Comparison of ENCODE assay signal across 35 mouse cellular contexts in the genomic region with DNA sequence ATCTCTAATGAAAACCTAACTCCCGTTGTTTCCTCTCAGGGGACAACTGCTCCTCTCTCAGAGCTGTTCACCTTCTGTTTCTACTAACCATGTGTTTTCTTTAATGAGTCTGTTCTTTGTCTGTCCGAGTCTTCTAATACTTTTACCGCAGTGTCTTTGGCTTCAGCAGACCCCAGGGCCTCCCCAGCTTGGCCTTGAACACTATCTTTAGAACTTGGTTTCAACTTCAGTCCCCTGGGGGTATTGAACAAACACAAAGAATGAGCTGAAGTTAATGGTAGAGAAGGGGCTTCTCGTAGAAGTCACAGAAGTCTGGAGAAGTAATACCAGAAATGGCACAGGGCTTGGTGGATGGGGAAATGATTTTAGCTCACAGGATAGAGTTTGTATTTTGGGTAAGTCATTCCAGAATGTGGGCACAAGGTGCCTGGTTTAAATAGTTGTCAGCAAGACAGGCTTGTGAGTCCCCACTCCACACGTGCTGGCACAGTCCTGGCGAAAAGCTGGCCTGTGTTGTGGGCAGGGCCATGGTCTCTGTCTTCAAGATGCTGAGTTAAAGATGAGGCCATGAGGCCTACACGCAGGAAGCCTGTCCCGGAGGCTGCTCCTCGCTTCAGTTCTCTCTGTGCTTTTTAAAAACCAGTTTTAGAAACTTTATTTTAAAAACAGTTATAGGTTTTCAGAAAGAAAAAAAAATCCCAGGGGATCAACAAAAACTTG. TPM values are rescaled to one million over a fixed set of nuclear protein-coding genes. Genes with fewer than 3 reads are reported as not detected.
"Had no signal": no experiment of that assay in that cellular context is flagged by ENCODE, and none has a peak within 500 bp of the region (broad histone marks: within the 10 kb centered on the region; RNA-seq: fewer than 3 reads in every experiment).

No protein-coding gene starts in this region.

- H3K4me1 ChIP-seq: hindbrain, embryonic 13.5 days; hindbrain, embryonic 15.5 days; kidney, embryonic 15.5 days had no signal

- ATAC-seq: forebrain, postnatal 0 days; hindbrain, postnatal 0 days had no signal

- H3K27ac ChIP-seq: hindbrain, embryonic 13.5 days; hindbrain, embryonic 15.5 days; hindbrain, postnatal 0 days; kidney, embryonic 15.5 days; kidney, postnatal 0 days; left cerebral cortex, adult 2 months; limb, embryonic 10.5 days; limb, embryonic 12.5 days; liver, embryonic 14.5 days had no signal

- H3K4me3 ChIP-seq: heart, embryonic 12.5 days; hindbrain, embryonic 13.5 days; hindbrain, embryonic 15.5 days; kidney, embryonic 15.5 days; left cerebral cortex, adult 2 months; limb, embryonic 10.5 days; limb, embryonic 12.5 days had no signal

- H3K27me3 ChIP-seq: hindbrain, embryonic 15.5 days had no signal

- DNase-seq: forebrain, postnatal 0 days; gastrocnemius, postnatal 14 days; gastrocnemius, postnatal 36 days; heart, adult 18-20 months; heart, postnatal 10 days; kidney, adult 11 months; kidney, adult 2 months; kidney, postnatal 14 days; kidney, postnatal 36 days; liver had no signal

- H3K9ac ChIP-seq: forebrain, postnatal 0 days; heart, embryonic 12.5 days; hindbrain, embryonic 13.5 days; hindbrain, embryonic 15.5 days; kidney, embryonic 15.5 days; limb, embryonic 12.5 days; liver, embryonic 14.5 days had no signal

- H3K4me2 ChIP-seq: heart, embryonic 12.5 days; hindbrain, embryonic 13.5 days; hindbrain, embryonic 15.5 days; kidney, embryonic 15.5 days; limb, embryonic 12.5 days had no signal

- H3K36me3 ChIP-seq: heart, embryonic 12.5 days; hindbrain, embryonic 13.5 days; hindbrain, embryonic 15.5 days; kidney, embryonic 15.5 days; limb, embryonic 10.5 days; limb, embryonic 12.5 days had no signal

- H3K9me3 ChIP-seq: heart, embryonic 12.5 days; hindbrain, embryonic 13.5 days; hindbrain, embryonic 15.5 days; kidney, embryonic 15.5 days; limb, embryonic 10.5 days; limb, embryonic 12.5 days had no signal

RNA-seq across cellular contexts. Expression of gene Sec14l4, which starts 5.3 kb away (rescaled TPM):
- total RNA-seq: forebrain, postnatal 0 days; gastrocnemius, adult 18-20 months; gastrocnemius, adult 8-10 months; gastrocnemius, postnatal 14 days; gastrocnemius, postnatal 36 days; hematopoietic stem cell, adult 5-6 weeks; hindbrain, postnatal 0 days; left cerebral cortex, adult 2 months; left cerebral cortex, postnatal 36 days had no signal
- polyA plus RNA-seq: forebrain, postnatal 0 days; heart, embryonic 12.5 days; heart, embryonic 14.5 days; hindbrain, embryonic 11.5 days; hindbrain, embryonic 13.5 days; hindbrain, embryonic 15.5 days; hindbrain, postnatal 0 days; kidney, embryonic 15.5 days; kidney, postnatal 0 days; limb, embryonic 10.5 days; limb, embryonic 12.5 days had no signal

RNA-seq across cellular contexts. Expression of gene Sec14l3, which starts 28.1 kb away (rescaled TPM):
- total RNA-seq: gastrocnemius, adult 18-20 months; gastrocnemius, adult 8-10 months; gastrocnemius, postnatal 14 days; gastrocnemius, postnatal 36 days; heart, postnatal 36 days; hematopoietic stem cell, adult 5-6 weeks had no signal
- polyA plus RNA-seq: heart, embryonic 12.5 days; heart, embryonic 14.5 days; hindbrain, embryonic 11.5 days; intestine, embryonic 14.5 days; intestine, embryonic 16.5 days; kidney, embryonic 15.5 days; kidney, postnatal 0 days; large intestine, adult 2 months; limb, embryonic 10.5 days; limb, embryonic 12.5 days; limb, embryonic 14.5 days; liver, embryonic 14.5 days had no signal

RNA-seq across cellular contexts. Expression of gene Gal3st1, which starts 53.1 kb away (rescaled TPM):
- polyA plus RNA-seq: heart, embryonic 14.5 days had no signal

RNA-seq across cellular contexts. Expression of gene 4930556J24Rik, which starts 59.9 kb away (rescaled TPM):
- total RNA-seq: forebrain, postnatal 0 days; gastrocnemius, adult 18-20 months; gastrocnemius, adult 8-10 months; gastrocnemius, postnatal 14 days; gastrocnemius, postnatal 36 days; heart, adult 18-20 months; heart, adult 8-10 months; heart, postnatal 10 days; heart, postnatal 36 days; hematopoietic stem cell, adult 5-6 weeks; hindbrain, postnatal 0 days; layer of hippocampus, postnatal 10 days; left cerebral cortex, postnatal 14 days had no signal
- polyA plus RNA-seq: forebrain, postnatal 0 days; gonadal fat pad, adult 2 months; heart, embryonic 12.5 days; heart, embryonic 14.5 days; hindbrain, embryonic 13.5 days; intestine, embryonic 16.5 days; large intestine, adult 2 months; limb, embryonic 12.5 days; limb, embryonic 14.5 days; liver, embryonic 14.5 days had no signal
